Mouse (Mus musculus): ENCODE results near the gene Tas2r119. TPM values are rescaled to one million over a fixed set of nuclear protein-coding genes. Genes with fewer than 3 reads are reported as not detected.
"Not testable (repeated sequence)": the region's sequence is repeated elsewhere in the genome, so short reads cannot be mapped to it uniquely, and the experiment has no call there.

Gene Tas2r119
- polyA plus RNA-seq, 1 experiment from 2014 or later: not detected

- Histone ChIP-seq H3K4me3 (no peak overlapping the region), H3K27ac (replicated peaks) (no peak overlapping the region), H3K27me3 (replicated peaks; ENCODE audit: low read depth, poor library complexity, severe bottlenecking) (no peaks in the 10 kb centered on the region), H3K4me1 (no peaks in the 10 kb centered on the region), H3K9me3 (no peaks in the 10 kb centered on the region), H3K36me3 (replicated peaks) (no peaks in the 10 kb centered on the region)
- no peak for DNase-seq (ENCODE audit: low spot score)
These were observed 7.9 kb downstream of the Tas2r119 start for GRCm38 (mm10) chr15:32184964-32185363.

GRCm38 (mm10) chr15:32189879-32190278 lies 12.8 kb downstream of the Tas2r119 start:
- Histone ChIP-seq H3K27ac (replicated peaks) (no peak overlapping the region), H3K9me3 (no peaks in the 10 kb centered on the region), H3K4me1 (peaks cover 3% of the 10 kb centered on the region; the same call in 1 of the 2 replicates), H3K36me3 (replicated peaks) (no peaks in the 10 kb centered on the region), H3K27me3 (replicated peaks; ENCODE audit: low read depth, poor library complexity, severe bottlenecking) (no peaks in the 10 kb centered on the region), H3K4me3 (no peak overlapping the region)
- 88% methylated on average over 3 of the region's 3 CpGs for WGBS
- no peak for DNase-seq (ENCODE audit: low spot score)

GRCm38 (mm10) chr15:32190436-32190835 lies 13.3 kb downstream of the Tas2r119 start:
- no peaks in the 10 kb centered on the region for H3K9me3 ChIP-seq
- no peak for DNase-seq (ENCODE audit: low spot score)
- peaks cover 3% of the 10 kb centered on the region; the same call in 1 of the 2 replicates for H3K4me1 ChIP-seq
- no peak overlapping the region for H3K27ac ChIP-seq (replicated peaks)
- no peak overlapping the region for H3K4me3 ChIP-seq
- 89% methylated on average over 6 of the region's 6 CpGs for WGBS
- no peaks in the 10 kb centered on the region for H3K36me3 ChIP-seq (replicated peaks)
- no peaks in the 10 kb centered on the region for H3K27me3 ChIP-seq (replicated peaks; ENCODE audit: low read depth, poor library complexity, severe bottlenecking)

GRCm38 (mm10) chr15:32192948-32193347 lies 15.9 kb downstream of the Tas2r119 start:
- Histone ChIP-seq H3K4me3 (no peak overlapping the region), H3K27me3 (replicated peaks; ENCODE audit: low read depth, poor library complexity, severe bottlenecking) (no peaks in the 10 kb centered on the region), H3K4me1 (peaks cover 5% of the 10 kb centered on the region), H3K27ac (replicated peaks) (no peak overlapping the region), H3K36me3 (replicated peaks) (no peaks in the 10 kb centered on the region), H3K9me3 (no peaks in the 10 kb centered on the region)
- DNase-seq (ENCODE audit: low spot score): no peak
- 76% methylated on average over 1 of the region's 1 CpGs for WGBS

GRCm38 (mm10) chr15:32198076-32198475 lies 21.0 kb downstream of the Tas2r119 start:
- WGBS: 88% methylated on average over 9 of the region's 9 CpGs
- Histone ChIP-seq H3K4me3 (no peak overlapping the region), H3K27ac (replicated peaks) (no peak overlapping the region), H3K4me1 (peaks cover 17% of the 10 kb centered on the region), H3K27me3 (replicated peaks; ENCODE audit: low read depth, poor library complexity, severe bottlenecking) (no peaks in the 10 kb centered on the region), H3K9me3 (no peaks in the 10 kb centered on the region), H3K36me3 (replicated peaks) (no peaks in the 10 kb centered on the region)
- DNase-seq (ENCODE audit: low spot score): no peak

- H3K9me3 ChIP-seq: no peaks in the 10 kb centered on the region
- H3K4me1 ChIP-seq: peaks cover 17% of the 10 kb centered on the region
- 51% methylated on average over 5 of the region's 5 CpGs for WGBS
- DNase-seq (ENCODE audit: low spot score): no peak
- H3K36me3 ChIP-seq (replicated peaks): no peaks in the 10 kb centered on the region
- no peaks in the 10 kb centered on the region for H3K27me3 ChIP-seq (replicated peaks; ENCODE audit: low read depth, poor library complexity, severe bottlenecking)
- H3K27ac ChIP-seq (replicated peaks): peak overlapping the region; percentile 27; the same call in 1 of the 2 replicates
- H3K4me3 ChIP-seq: no peak overlapping the region
These were observed 21.5 kb downstream of the Tas2r119 start for GRCm38 (mm10) chr15:32198561-32198960.

- Histone ChIP-seq H3K4me3 (no peak overlapping the region), H3K27me3 (replicated peaks; ENCODE audit: low read depth, poor library complexity, severe bottlenecking) (no peaks in the 10 kb centered on the region), H3K9me3 (no peaks in the 10 kb centered on the region), H3K27ac (replicated peaks) (no peak overlapping the region), H3K36me3 (replicated peaks) (no peaks in the 10 kb centered on the region), H3K4me1 (peaks cover 9% of the 10 kb centered on the region)
- no peak for DNase-seq (ENCODE audit: low spot score)
- WGBS: 83% methylated on average over 5 of the region's 5 CpGs
These were observed 26.2 kb downstream of the Tas2r119 start for GRCm38 (mm10) chr15:32203242-32203641.

- Histone ChIP-seq H3K27me3 (replicated peaks; ENCODE audit: low read depth, poor library complexity, severe bottlenecking) (no peaks in the 10 kb centered on the region), H3K9me3 (no peaks in the 10 kb centered on the region), H3K4me1 (no peaks in the 10 kb centered on the region), H3K36me3 (replicated peaks) (no peaks in the 10 kb centered on the region), H3K27ac (replicated peaks) (no peak overlapping the region), H3K4me3 (no peak overlapping the region)
- DNase-seq (ENCODE audit: low spot score): no peak
- WGBS: 92% methylated on average over 10 of the region's 10 CpGs
These were observed 27.8 kb downstream of the Tas2r119 start for GRCm38 (mm10) chr15:32204908-32205307.

GRCm38 (mm10) chr15:32214687-32215086 lies 37.6 kb downstream of the Tas2r119 start:
- H3K4me3 ChIP-seq; H3K27me3 ChIP-seq (replicated peaks; ENCODE audit: low read depth, poor library complexity, severe bottlenecking); DNase-seq (ENCODE audit: low spot score); H3K9me3 ChIP-seq; H3K27ac ChIP-seq (replicated peaks); H3K4me1 ChIP-seq; H3K36me3 ChIP-seq (replicated peaks): not testable (repeated sequence)
- 93% methylated on average over 10 of the region's 10 CpGs for WGBS

- no peak overlapping the region for H3K4me3 ChIP-seq
- H3K27ac ChIP-seq (replicated peaks): no peak overlapping the region
- 89% methylated on average over 7 of the region's 7 CpGs for WGBS
- no peaks in the 10 kb centered on the region for H3K4me1 ChIP-seq
- no peak for DNase-seq (ENCODE audit: low spot score)
- no peaks in the 10 kb centered on the region for H3K36me3 ChIP-seq (replicated peaks)
- no peaks in the 10 kb centered on the region for H3K9me3 ChIP-seq
- H3K27me3 ChIP-seq (replicated peaks; ENCODE audit: low read depth, poor library complexity, severe bottlenecking): no peaks in the 10 kb centered on the region
These were observed 45.9 kb downstream of the Tas2r119 start for GRCm38 (mm10) chr15:32223028-32223427.

- no peaks in the 10 kb centered on the region for H3K9me3 ChIP-seq
- no peak for DNase-seq (ENCODE audit: low spot score)
- WGBS: 93% methylated on average over 3 of the region's 3 CpGs
- 0 out of 2 replicates have a peak, but pooled peaks cover 3% of the 10 kb centered on the region for H3K4me1 ChIP-seq
- H3K27ac ChIP-seq (replicated peaks): no peak overlapping the region
- H3K27me3 ChIP-seq (replicated peaks; ENCODE audit: low read depth, poor library complexity, severe bottlenecking): no peaks in the 10 kb centered on the region
- H3K4me3 ChIP-seq: no peak overlapping the region
- no peaks in the 10 kb centered on the region for H3K36me3 ChIP-seq (replicated peaks)
These were observed 48.3 kb downstream of the Tas2r119 start for GRCm38 (mm10) chr15:32225394-32225793.

GRCm38 (mm10) chr15:32226381-32226780 lies 49.3 kb downstream of the Tas2r119 start:
- DNase-seq (ENCODE audit: low spot score): no peak
- WGBS: 86% methylated on average over 6 of the region's 6 CpGs
- Histone ChIP-seq H3K27me3 (replicated peaks; ENCODE audit: low read depth, poor library complexity, severe bottlenecking) (no peaks in the 10 kb centered on the region), H3K27ac (replicated peaks) (no peak overlapping the region), H3K4me1 (0 out of 2 replicates have a peak, but pooled peaks cover 3% of the 10 kb centered on the region), H3K36me3 (replicated peaks) (no peaks in the 10 kb centered on the region), H3K9me3 (no peaks in the 10 kb centered on the region), H3K4me3 (no peak overlapping the region)

GRCm38 (mm10) chr15:32226888-32227395 lies 49.9 kb downstream of the Tas2r119 start:
- Histone ChIP-seq H3K4me1 (0 out of 2 replicates have a peak, but pooled peaks cover 3% of the 10 kb centered on the region), H3K9me3 (no peaks in the 10 kb centered on the region), H3K27ac (replicated peaks) (no peak overlapping the region), H3K27me3 (replicated peaks; ENCODE audit: low read depth, poor library complexity, severe bottlenecking) (no peaks in the 10 kb centered on the region), H3K4me3 (no peak overlapping the region), H3K36me3 (replicated peaks) (no peaks in the 10 kb centered on the region)
- DNase-seq (ENCODE audit: low spot score): no peak
- WGBS: 90% methylated on average over 7 of the region's 7 CpGs

All from embryonic facial prominence, embryonic 10.5 days (tissue).